Mouse (Mus musculus): ENCODE measurements around the gene Exoc3l2. TPM values are rescaled to one million over a fixed set of nuclear protein-coding genes. Genes with fewer than 3 reads are reported as not detected.
"Not testable (repeated sequence)": the region's sequence is repeated elsewhere in the genome, so short reads cannot be mapped to it uniquely, and the experiment has no call there.

Exoc3l2 gene
- polyA plus RNA-seq, 1 experiment = 0.04 TPM

- TF ChIP-seq TAL1 (IDR thresholded peaks at IDR 0.05; ENCODE audit: low read length) = no peak
- TF ChIP-seq GATA1 (IDR thresholded peaks at IDR 0.05; ENCODE audit: low read length) = no peak
- Histone ChIP-seq H3K27me3 (ENCODE audit: control insufficient read depth) (peaks cover 5% of the 10 kb centered on the region), H3K4me1 (ENCODE audit: control insufficient read depth) (peaks cover 46% of the 10 kb centered on the region), H3K36me3 (ENCODE audit: control insufficient read depth) (peaks cover 3% of the 10 kb centered on the region), H3K4me3 (replicated peaks) (peak overlapping the region; percentile 78), H3K9me3 (ENCODE audit: control insufficient read depth, low read length) (no peaks in the 10 kb centered on the region)
Measured at GRCm38 (mm10) chr7:19506969-19507611, 44.0 kb downstream of the Exoc3l2 start.

GRCm38 (mm10) chr7:19507612-19507981, 44.5 kb downstream of the Exoc3l2 start:
- TF ChIP-seq GATA1 (IDR thresholded peaks at IDR 0.05; ENCODE audit: low read length) = no peak
- no peak for TF ChIP-seq TAL1 (IDR thresholded peaks at IDR 0.05; ENCODE audit: low read length)
- peak overlapping the region; percentile 78 for H3K4me3 ChIP-seq (replicated peaks)
- peaks cover 3% of the 10 kb centered on the region for H3K36me3 ChIP-seq (ENCODE audit: control insufficient read depth)
- H3K9me3 ChIP-seq (ENCODE audit: control insufficient read depth, low read length) = no peaks in the 10 kb centered on the region
- H3K27me3 ChIP-seq (ENCODE audit: control insufficient read depth) = peaks cover 5% of the 10 kb centered on the region
- H3K4me1 ChIP-seq (ENCODE audit: control insufficient read depth) = peaks cover 48% of the 10 kb centered on the region

GRCm38 (mm10) chr7:19508150-19508923, 45.2 kb downstream of the Exoc3l2 start, which contains the start of the genes Bloc1s3 and Trappc6a:
Bloc1s3 (minus strand) TSS chr7:19508367.
Trappc6a (plus strand) TSS chr7:19508395.
- peaks cover 48% of the 10 kb centered on the region for H3K4me1 ChIP-seq (ENCODE audit: control insufficient read depth)
- peaks cover 5% of the 10 kb centered on the region for H3K27me3 ChIP-seq (ENCODE audit: control insufficient read depth)
- no peak for TF ChIP-seq TAL1 (IDR thresholded peaks at IDR 0.05; ENCODE audit: low read length)
- TF ChIP-seq GATA1 (IDR thresholded peaks at IDR 0.05; ENCODE audit: low read length) = no peak
- H3K4me3 ChIP-seq (replicated peaks) = peak within 1 kb of the TSS; percentile 78
- peaks cover 3% of the 10 kb centered on the region for H3K36me3 ChIP-seq (ENCODE audit: control insufficient read depth)
- no peaks in the 10 kb centered on the region for H3K9me3 ChIP-seq (ENCODE audit: control insufficient read depth, low read length)

GRCm38 (mm10) chr7:19508924-19509568, 45.9 kb downstream of the Exoc3l2 start:
- peaks cover 3% of the 10 kb centered on the region for H3K36me3 ChIP-seq (ENCODE audit: control insufficient read depth)
- H3K27me3 ChIP-seq (ENCODE audit: control insufficient read depth) = peaks cover 5% of the 10 kb centered on the region
- no peaks in the 10 kb centered on the region for H3K9me3 ChIP-seq (ENCODE audit: control insufficient read depth, low read length)
- H3K4me1 ChIP-seq (ENCODE audit: control insufficient read depth) = peaks cover 43% of the 10 kb centered on the region
- TF ChIP-seq GATA1 (IDR thresholded peaks at IDR 0.05; ENCODE audit: low read length) (no peak), TAL1 (IDR thresholded peaks at IDR 0.05; ENCODE audit: low read length) (no peak)
- H3K4me3 ChIP-seq (replicated peaks) = peak overlapping the region; percentile 78

DNA sequence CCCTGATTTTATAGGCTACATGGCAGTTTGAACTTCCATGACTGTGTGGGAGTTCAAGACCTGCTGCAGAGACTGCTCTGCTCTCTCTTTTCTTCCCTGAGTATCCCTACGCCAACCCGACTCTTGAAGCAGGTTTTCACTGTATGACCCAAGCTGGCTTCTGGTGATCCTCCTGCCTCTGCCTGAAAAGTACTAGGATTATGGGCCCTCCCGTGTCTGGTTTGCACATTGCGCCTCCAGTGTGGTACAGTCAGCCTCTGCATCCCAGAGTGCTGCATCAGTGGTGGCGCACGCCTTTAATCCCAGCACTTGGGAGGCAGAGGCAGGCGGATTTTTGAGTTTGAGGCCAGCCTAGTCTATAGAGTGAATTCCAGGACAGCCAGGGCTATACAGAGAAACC, 46.7 kb downstream of the Exoc3l2 start:
- H3K9me3 ChIP-seq (ENCODE audit: control insufficient read depth, low read length) = no peaks in the 10 kb centered on the region
- peak overlapping the region; percentile 78 for H3K4me3 ChIP-seq (replicated peaks)
- H3K4me1 ChIP-seq (ENCODE audit: control insufficient read depth) = peaks cover 43% of the 10 kb centered on the region
- H3K27me3 ChIP-seq (ENCODE audit: control insufficient read depth) = peaks cover 5% of the 10 kb centered on the region
- TF ChIP-seq TAL1 (IDR thresholded peaks at IDR 0.05; ENCODE audit: low read length) (no peak), GATA1 (IDR thresholded peaks at IDR 0.05; ENCODE audit: low read length) (no peak)
- peaks cover 3% of the 10 kb centered on the region for H3K36me3 ChIP-seq (ENCODE audit: control insufficient read depth)

DNA sequence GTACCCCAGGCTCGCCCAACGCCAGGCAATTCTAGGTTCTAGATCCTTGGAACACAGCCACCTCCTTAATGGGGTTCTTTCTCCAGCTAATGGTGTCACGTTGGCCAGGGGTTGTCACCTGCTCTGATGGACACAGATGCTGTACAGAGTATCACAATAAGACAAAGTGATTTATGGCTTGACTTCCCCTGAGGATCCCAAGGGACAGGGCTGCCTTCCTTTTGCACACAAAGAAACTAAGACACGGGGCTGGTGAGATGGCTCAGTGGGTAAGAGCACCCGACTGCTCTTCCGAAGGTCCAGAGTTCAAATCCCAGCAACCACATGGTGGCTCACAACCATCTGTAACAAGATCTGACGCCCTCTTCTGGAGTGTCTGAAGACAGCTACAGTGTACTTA, 48.8 kb downstream of the Exoc3l2 start:
- peaks cover 32% of the 10 kb centered on the region for H3K4me1 ChIP-seq (ENCODE audit: control insufficient read depth)
- H3K4me3 ChIP-seq (replicated peaks); H3K27me3 ChIP-seq (ENCODE audit: control insufficient read depth); H3K9me3 ChIP-seq (ENCODE audit: control insufficient read depth, low read length); H3K36me3 ChIP-seq (ENCODE audit: control insufficient read depth): not testable (repeated sequence)

- Histone ChIP-seq H3K4me3 (replicated peaks) (no peak overlapping the region), H3K36me3 (ENCODE audit: control insufficient read depth) (peaks cover 3% of the 10 kb centered on the region), H3K9me3 (ENCODE audit: control insufficient read depth, low read length) (no peaks in the 10 kb centered on the region), H3K27me3 (ENCODE audit: control insufficient read depth) (peaks cover 10% of the 10 kb centered on the region), H3K4me1 (ENCODE audit: control insufficient read depth) (peaks cover 27% of the 10 kb centered on the region)
- no peak for TF ChIP-seq TAL1 (IDR thresholded peaks at IDR 0.05; ENCODE audit: low read length)
- TF ChIP-seq GATA1 (IDR thresholded peaks at IDR 0.05; ENCODE audit: low read length) = no peak
Measured at GRCm38 (mm10) chr7:19512353-19512752, 49.2 kb downstream of the Exoc3l2 start.

DNA sequence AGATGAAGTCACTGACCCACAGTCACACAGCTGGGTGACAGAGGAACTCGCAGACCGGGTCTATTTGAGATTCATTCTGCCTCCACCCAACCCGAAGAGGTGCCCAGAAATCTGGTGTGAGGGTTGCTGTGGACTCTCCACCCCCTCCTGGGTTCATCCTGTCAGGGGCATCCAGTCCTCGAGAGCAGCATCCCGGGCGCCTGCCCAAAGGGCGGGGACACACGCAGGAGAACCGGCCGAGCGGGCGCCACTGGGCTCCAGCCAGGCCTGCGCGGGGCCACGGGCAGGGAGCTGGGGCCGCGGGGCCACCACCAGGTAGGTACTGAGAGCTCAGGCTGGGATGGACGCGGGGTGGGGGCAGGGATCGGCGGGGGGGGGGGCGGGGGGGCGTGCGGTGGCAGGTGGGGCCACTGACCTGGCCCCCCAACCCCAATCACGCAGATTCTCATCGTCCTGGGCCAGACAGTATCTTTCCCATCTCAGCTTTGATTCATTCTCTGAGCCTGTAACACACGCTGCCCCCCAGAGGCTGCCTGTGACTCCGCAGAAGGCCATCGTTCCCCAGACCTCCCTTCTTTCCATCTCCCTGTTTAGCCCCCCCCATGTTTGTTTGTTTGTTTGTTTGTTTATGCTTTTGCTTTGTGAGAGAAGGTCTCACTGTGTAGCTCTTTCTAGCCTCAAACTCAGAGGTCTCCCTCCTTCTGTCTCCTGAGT, 54.7 kb downstream of the Exoc3l2 start, which contains the start of gene Nkpd1:
Gene Nkpd1 (plus strand): TSS at position 187 of the 714 bp plus-strand sequence.
- H3K27me3 ChIP-seq (ENCODE audit: control insufficient read depth) = peaks cover 64% of the 10 kb centered on the region
- H3K4me3 ChIP-seq (replicated peaks) = no peak within 1 kb of the TSS
- no peaks in the 10 kb centered on the region for H3K36me3 ChIP-seq (ENCODE audit: control insufficient read depth)
- no peak for TF ChIP-seq TAL1 (IDR thresholded peaks at IDR 0.05; ENCODE audit: low read length)
- no peak for TF ChIP-seq GATA1 (IDR thresholded peaks at IDR 0.05; ENCODE audit: low read length)
- peaks cover 10% of the 10 kb centered on the region for H3K4me1 ChIP-seq (ENCODE audit: control insufficient read depth)
- peaks cover under 1% of the 10 kb centered on the region; the same call in 1 of the 2 replicates for H3K9me3 ChIP-seq (ENCODE audit: control insufficient read depth, low read length)
